Comparison of ENCODE assay signal across 8 mouse cellular contexts in the genomic region with DNA sequence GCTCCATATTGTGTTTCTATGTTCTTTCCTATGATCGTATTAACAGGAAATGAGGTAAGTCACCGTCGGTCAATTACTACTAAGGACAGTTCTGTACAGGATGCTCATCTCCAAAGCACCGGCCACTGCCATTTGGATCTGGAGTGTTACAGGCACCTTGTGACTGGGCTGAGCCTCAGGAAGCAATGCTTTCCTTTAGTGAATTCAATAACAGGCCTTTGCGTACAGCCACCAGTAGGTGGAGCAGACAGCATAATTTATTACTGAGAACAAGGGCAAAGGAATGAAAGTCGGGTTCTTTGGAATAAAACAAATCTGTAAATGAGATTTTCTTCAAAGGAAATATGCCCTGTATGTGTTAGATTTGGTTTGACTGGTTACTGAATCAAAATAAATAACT.
DNase-seq lines count a peak whose midpoint lies in the region; ATAC-seq and TF ChIP-seq lines count a peak whose summit lies in the region.
"Had no signal": no experiment of that assay in that cellular context is flagged by ENCODE, and none has a peak within 500 bp of the region (broad histone marks: within the 10 kb centered on the region; RNA-seq: fewer than 3 reads in every experiment).

No protein-coding gene starts in this region.

- no peak overlapping the region for H3K4me2 ChIP-seq in forebrain, embryonic 12.5 days
- H3K4me2 ChIP-seq: neural tube, embryonic 12.5 days had no signal

- WGBS in forebrain, embryonic 12.5 days = 35% methylated on average over 6 of the region's 6 CpGs

- peak; percentile 39; the same call in 1 of the 2 replicates for ATAC-seq in forebrain, embryonic 12.5 days (ENCODE audit: low FRiP score)

- no peak overlapping the region for H3K4me3 ChIP-seq in forebrain, embryonic 12.5 days (replicated peaks)
- H3K4me3 ChIP-seq: neural tube, embryonic 12.5 days had no signal

- no peaks in the 10 kb centered on the region for H3K27me3 ChIP-seq in forebrain, embryonic 12.5 days
- H3K27me3 ChIP-seq: neural tube, embryonic 12.5 days had no signal

- peak; percentile 34 to 36 for DNase-seq in urinary bladder, postnatal 36 days (ENCODE audit: low spot score in 2 of 2)
- no peak for DNase-seq in urinary bladder, postnatal 10 days (ENCODE audit: low spot score)
- peak; percentile 88 for DNase-seq in brain, embryonic 14.5 days (ENCODE audit: low read depth)
- peak; percentile 53 for DNase-seq in kidney, adult 18-20 months
- peak; percentile 67 for DNase-seq in left cerebral cortex, postnatal 4 days
- peak; percentile 87 for DNase-seq in retina, embryonic 14.5 days (ENCODE audit: low spot score)

- TF ChIP-seq CTCF in brain, embryonic 14.5 days (IDR thresholded peaks at IDR 0.05; ENCODE audit: borderline replicate concordance, extremely low read depth, insufficient read depth, insufficient read length) = peak; percentile 67; the same call in 1 of the 2 replicates

- no peaks in the 10 kb centered on the region for H3K4me1 ChIP-seq in forebrain, embryonic 12.5 days
- H3K4me1 ChIP-seq: neural tube, embryonic 12.5 days had no signal

- TF ChIP-seq POLR2A in brain, embryonic 14.5 days (IDR thresholded peaks at IDR 0.05; ENCODE audit: borderline replicate concordance, extremely low read depth, insufficient read depth, insufficient read length, poor library complexity, severe bottlenecking) = no peak

- intact Hi-C loops in left cerebral cortex, postnatal 4 days (cut with DNase I) = loop anchor here (10.0 kb wide), 1 partner anchor 303 kb away; no protein-coding TSS in a partner anchor

- H3K9me3 ChIP-seq in forebrain, embryonic 12.5 days = no peaks in the 10 kb centered on the region
- H3K9me3 ChIP-seq: neural tube, embryonic 12.5 days had no signal

- H3K36me3 ChIP-seq in forebrain, embryonic 12.5 days (replicated peaks) = no peaks in the 10 kb centered on the region
- H3K36me3 ChIP-seq: neural tube, embryonic 12.5 days had no signal

- no peak overlapping the region for H3K9ac ChIP-seq in forebrain, embryonic 12.5 days
- H3K9ac ChIP-seq: neural tube, embryonic 12.5 days had no signal

- no peak overlapping the region for H3K27ac ChIP-seq in forebrain, embryonic 12.5 days
- H3K27ac ChIP-seq: neural tube, embryonic 12.5 days had no signal
